Mouse (Mus musculus) thymus, adult 2 months (tissue): Measurements from ENCODE around the gene Cbs.

ENCODE experiments used
- CTCF ChIP-seq: fragments of 200-500 bp; IDR thresholded peaks from 2 replicates; pipeline ENCODE4 v1.5.1; 2012; ENCODE audit warnings: mild to moderate bottlenecking, control low read depth, low read length, moderate library complexity, borderline replicate concordance; ENCODE audit not compliant: control insufficient read depth, poor library complexity, insufficient read depth; ENCODE audit errors: extremely low read depth
- POLR2A ChIP-seq: fragments of 200-500 bp; IDR thresholded peaks from 2 replicates; pipeline ENCODE4 v1.6.1; 2012; ENCODE audit warnings: mild to moderate bottlenecking, low read length, control low read depth, moderate library complexity; ENCODE audit not compliant: control insufficient read depth, poor library complexity, insufficient read depth; ENCODE audit errors: extremely low read depth

DNA sequence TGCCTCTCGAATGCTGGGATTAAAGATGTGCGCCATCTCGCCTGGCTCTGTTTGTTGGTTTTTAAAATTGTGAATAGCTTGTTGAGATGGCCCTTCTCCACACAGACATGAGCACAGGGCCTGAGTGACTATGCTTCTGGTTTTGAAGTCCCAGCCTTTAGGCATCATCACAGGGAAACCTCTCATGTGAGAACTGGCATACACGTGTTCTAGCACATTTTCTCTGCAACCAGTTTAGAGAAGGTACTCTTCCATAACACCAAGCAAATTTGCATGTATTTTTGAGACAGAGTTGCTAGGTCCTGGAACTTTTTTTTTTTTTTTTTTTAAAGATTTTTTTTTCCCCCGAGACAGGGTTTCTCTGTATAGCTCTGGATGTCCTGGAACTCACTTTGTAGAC lies 19.6 kb upstream of the Cbs start:
- no peak for TF ChIP-seq POLR2A
- no peak for TF ChIP-seq CTCF
